Comparison of ENCODE assay signal across 29 mouse cellular contexts in genomic region chr1:25894169-25894568, GRCm38 (mm10).
A peak's percentile ranks its signal among the peaks of the same experiment; 100 is the strongest.
DNase-seq lines count a peak whose midpoint lies in the region; ATAC-seq and TF ChIP-seq lines count a peak whose summit lies in the region.
"Had no signal": no experiment of that assay in that cellular context is flagged by ENCODE, and none has a peak within 500 bp of the region (broad histone marks: within the 10 kb centered on the region; RNA-seq: fewer than 3 reads in every experiment).

No protein-coding gene starts in this region.

- no peak overlapping the region for H3K4me3 ChIP-seq in forebrain, postnatal 0 days (ENCODE audit: low read depth, low read length)
- H3K4me3 ChIP-seq in forebrain, embryonic 13.5 days = no peak overlapping the region
- no peak overlapping the region for H3K4me3 ChIP-seq in left cerebral cortex, adult 2 months
- H3K4me3 ChIP-seq: embryonic facial prominence, embryonic 12.5 days; heart, embryonic 15.5 days; hindbrain, embryonic 15.5 days; intestine, embryonic 15.5 days; limb, embryonic 13.5 days; lung, embryonic 15.5 days; midbrain, embryonic 13.5 days had no signal

- no peak overlapping the region for H3K27ac ChIP-seq in forebrain, postnatal 0 days (ENCODE audit: low read depth, low read length)
- no peak overlapping the region for H3K27ac ChIP-seq in forebrain, embryonic 13.5 days
- H3K27ac ChIP-seq in left cerebral cortex, adult 2 months = no peak overlapping the region
- H3K27ac ChIP-seq: embryonic facial prominence, embryonic 12.5 days; heart, embryonic 15.5 days; hindbrain, embryonic 15.5 days; intestine, embryonic 15.5 days; limb, embryonic 13.5 days; lung, embryonic 15.5 days; midbrain, embryonic 13.5 days; stomach, postnatal 0 days had no signal

- H3K27me3 ChIP-seq in forebrain, postnatal 0 days (ENCODE audit: insufficient read depth, low read length) = no peaks in the 10 kb centered on the region
- no peaks in the 10 kb centered on the region for H3K27me3 ChIP-seq in forebrain, embryonic 13.5 days
- H3K27me3 ChIP-seq: embryonic facial prominence, embryonic 12.5 days; heart, embryonic 15.5 days; hindbrain, embryonic 15.5 days; intestine, embryonic 15.5 days; limb, embryonic 13.5 days; lung, embryonic 15.5 days; midbrain, embryonic 13.5 days had no signal

- 0 out of 2 replicates have a peak, but pooled peaks cover 2% of the 10 kb centered on the region for H3K4me1 ChIP-seq in forebrain, postnatal 0 days (ENCODE audit: insufficient read depth)
- H3K4me1 ChIP-seq in forebrain, embryonic 13.5 days = no peaks in the 10 kb centered on the region; the same call in 1 of the 2 replicates
- H3K4me1 ChIP-seq: embryonic facial prominence, embryonic 12.5 days; heart, embryonic 15.5 days; hindbrain, embryonic 15.5 days; intestine, embryonic 15.5 days; limb, embryonic 13.5 days; lung, embryonic 15.5 days; midbrain, embryonic 13.5 days had no signal

- TF ChIP-seq POLR2A in brain, embryonic 14.5 days (IDR thresholded peaks at IDR 0.05; ENCODE audit: borderline replicate concordance, extremely low read depth, insufficient read depth, insufficient read length, poor library complexity, severe bottlenecking) = no peak

- peak; percentile 44 for TF ChIP-seq CTCF in forebrain, postnatal 0 days (IDR thresholded peaks at IDR 0.05; ENCODE audit: low read depth)
- peak; percentile 17; the same call in 1 of the 2 replicates for TF ChIP-seq CTCF in left cerebral cortex, adult 2 months (IDR thresholded peaks at IDR 0.05)
- peak; percentile 12; the same call in 1 of the 2 replicates for TF ChIP-seq CTCF in brain, embryonic 14.5 days (IDR thresholded peaks at IDR 0.05; ENCODE audit: borderline replicate concordance, extremely low read depth, insufficient read depth, insufficient read length)

- WGBS in forebrain, postnatal 0 days = 33% methylated on average over 2 of the region's 2 CpGs
- 37% methylated on average over 2 of the region's 2 CpGs for WGBS in forebrain, embryonic 13.5 days

- DNase-seq in forebrain, postnatal 0 days = peak; percentile 7
- DNase-seq in left cerebral cortex, adult 2 months (ENCODE audit: extremely low spot score in 1 of 2, low spot score in 2 of 2) = no peak
- DNase-seq in left cerebral cortex, postnatal 36 days (ENCODE audit: low spot score in 2 of 2) = no peak
- peak; percentile 67 for DNase-seq in Muller cell, postnatal 12 days (ENCODE audit: inconsistent ontology term)
- peak; percentile 62 for DNase-seq in brain, embryonic 14.5 days (ENCODE audit: low read depth)
- DNase-seq in natural killer cell, adult 2 months (ENCODE audit: low spot score in 2 of 2) = no peak
- DNase-seq: adrenal gland, adult 8-10 months; B cell, adult 2 months; cerebellum, adult 11 months; cerebellum, adult 9-11 months; embryo, embryonic 11 days; gastrocnemius, postnatal 10 days; kidney, adult 2 months; kidney, postnatal 36 days; layer of hippocampus, postnatal 36 days; lung, postnatal 36 days; right cerebral cortex, postnatal 4 days; thymus, adult 2 months; thymus, postnatal 36 days had no signal

- H3K36me3 ChIP-seq in forebrain, postnatal 0 days (ENCODE audit: insufficient read depth) = no peaks in the 10 kb centered on the region
- no peaks in the 10 kb centered on the region for H3K36me3 ChIP-seq in forebrain, embryonic 13.5 days (ENCODE audit: poor library complexity, severe bottlenecking)
- H3K36me3 ChIP-seq: embryonic facial prominence, embryonic 12.5 days; heart, embryonic 15.5 days; hindbrain, embryonic 15.5 days; intestine, embryonic 15.5 days; limb, embryonic 13.5 days; lung, embryonic 15.5 days; midbrain, embryonic 13.5 days had no signal

- intact Hi-C loops in left cerebral cortex, adult 2 months (cut with DNase I) = loop anchor here (5.0 kb wide), 1 partner anchor 62 kb away; no protein-coding TSS in a partner anchor
- intact Hi-C loops in left cerebral cortex, postnatal 36 days (cut with DNase I) = no loop called here

- no peak for ATAC-seq in forebrain, postnatal 0 days
- no peak for ATAC-seq in forebrain, embryonic 13.5 days
- ATAC-seq: intestine, embryonic 15.5 days; midbrain, embryonic 13.5 days had no signal

- H3K9me3 ChIP-seq in forebrain, postnatal 0 days (ENCODE audit: low read length) = no peaks in the 10 kb centered on the region
- no peaks in the 10 kb centered on the region for H3K9me3 ChIP-seq in forebrain, embryonic 13.5 days (replicated peaks)
- H3K9me3 ChIP-seq: embryonic facial prominence, embryonic 12.5 days; heart, embryonic 15.5 days; hindbrain, embryonic 15.5 days; intestine, embryonic 15.5 days; limb, embryonic 13.5 days; lung, embryonic 15.5 days; midbrain, embryonic 13.5 days had no signal

- no peak overlapping the region for H3K4me2 ChIP-seq in forebrain, postnatal 0 days (ENCODE audit: low read depth)
- H3K4me2 ChIP-seq in forebrain, embryonic 13.5 days = no peak overlapping the region
- H3K4me2 ChIP-seq: embryonic facial prominence, embryonic 12.5 days; heart, embryonic 15.5 days; hindbrain, embryonic 15.5 days; intestine, embryonic 15.5 days; limb, embryonic 13.5 days; liver, embryonic 11.5 days; lung, embryonic 15.5 days; midbrain, embryonic 13.5 days had no signal

- no peak overlapping the region for H3K9ac ChIP-seq in forebrain, postnatal 0 days
- H3K9ac ChIP-seq in forebrain, embryonic 13.5 days = no peak overlapping the region
- H3K9ac ChIP-seq: embryonic facial prominence, embryonic 12.5 days; heart, embryonic 15.5 days; hindbrain, embryonic 15.5 days; intestine, embryonic 15.5 days; limb, embryonic 13.5 days; lung, embryonic 15.5 days; midbrain, embryonic 13.5 days had no signal

Comparison
In these comparisons a context has a peak if more than half of its experiments do, and no peak if none do; other contexts are left out.
1. DNase-seq: peak in forebrain, postnatal 0 days (single experiment), Muller cell, postnatal 12 days (single experiment) and brain, embryonic 14.5 days (single experiment); none in left cerebral cortex, adult 2 months (0 of 2), left cerebral cortex, postnatal 36 days (0 of 2) and natural killer cell, adult 2 months (0 of 2).
2. Peak in every context shown above with its lines, with median percentiles within 50 percentile points of each other: CTCF ChIP-seq.